Mouse (Mus musculus): Measurements from ENCODE around the gene 4930595M18Rik.

4930595M18Rik gene

GRCm38 (mm10) chrX:81458021-81458420 lies at the start of gene 4930595M18Rik:
Gene 4930595M18Rik, minus strand, starts transcription at chrX:81458121.
- no peak for DNase-seq

DNA sequence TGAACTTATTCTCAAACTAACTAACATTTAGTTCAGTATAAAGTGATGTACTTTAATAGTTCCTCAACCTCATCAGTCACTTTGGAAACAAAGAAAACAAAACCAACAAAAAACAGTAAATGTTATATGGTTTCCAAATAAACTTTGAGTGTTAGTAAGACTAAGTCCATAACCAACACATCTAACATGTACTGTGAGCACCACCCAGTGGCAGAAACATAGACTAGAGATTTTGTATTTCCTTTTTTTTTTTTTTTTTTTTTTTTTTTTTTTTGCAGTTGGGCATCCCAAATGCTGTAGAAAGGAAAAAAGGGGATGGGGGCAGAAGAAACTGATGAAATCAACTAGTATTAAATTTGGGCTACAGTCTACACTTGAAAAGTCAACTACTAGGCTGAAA lies 14.6 kb upstream of the 4930595M18Rik start:
- DNase-seq = peak; percentile 1
